Mouse (Mus musculus): ENCODE data around the gene Slc24a4.

DNA sequence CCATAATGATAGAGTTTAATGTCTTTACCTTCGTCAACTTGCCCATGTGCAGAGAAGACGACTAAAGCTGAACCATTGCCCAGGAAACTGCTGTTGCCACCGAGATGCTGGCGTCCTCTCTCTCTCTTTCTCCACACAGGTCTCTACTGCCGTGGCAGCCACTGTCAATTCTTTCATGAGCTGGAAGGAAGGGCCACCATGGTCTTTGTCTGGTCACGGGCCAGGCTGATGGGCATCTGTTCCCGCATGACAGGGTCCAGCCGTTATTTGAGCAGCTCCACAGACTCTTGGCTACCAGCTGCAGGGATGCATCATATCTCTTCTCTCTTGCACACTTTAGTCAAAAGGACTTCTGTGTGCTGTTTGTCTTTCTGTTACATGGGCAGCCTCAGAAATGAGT is 137.9 kb downstream of the Slc24a4 start:
- no peak for TF ChIP-seq CTCF (IDR thresholded peaks at IDR 0.05)
- no peak for TF ChIP-seq POLR2A (IDR thresholded peaks at IDR 0.05; ENCODE audit: insufficient read depth, low read depth, low read length)
- TF ChIP-seq EP300 (IDR thresholded peaks at IDR 0.05; ENCODE audit: insufficient read depth, low read depth, low read length): no peak
